Mouse (Mus musculus) myocyte (in vitro differentiated cells): ENCODE measurements around the gene Arhgap23. TPM values are rescaled to one million over a fixed set of nuclear protein-coding genes. Genes with fewer than 3 reads are reported as not detected.

Experiments used
- H3K27me3 ChIP-seq: one replicate; pipeline ENCODE4 v1.6.1; 2011; ENCODE audit not compliant: control insufficient read depth, insufficient read depth, insufficient read length
- H3K36me3 ChIP-seq: one replicate; pipeline ENCODE4 v1.6.1; 2011; ENCODE audit not compliant: control insufficient read depth, insufficient read depth
- H3K4me2 ChIP-seq: one replicate; pipeline ENCODE4 v1.6.1; 2011; ENCODE audit warnings: low read depth, control low read depth
- H3K4me3 ChIP-seq: one replicate; pipeline ENCODE4 v1.5.1; 2011; ENCODE audit warnings: mild to moderate bottlenecking, control low read depth, moderate library complexity
- H3K79me2 ChIP-seq: one replicate; pipeline ENCODE4 v1.6.1; 2011; ENCODE audit not compliant: control insufficient read depth, insufficient read depth
- H3ac ChIP-seq: one replicate; pipeline ENCODE4 v1.6.1; 2011; ENCODE audit not compliant: control insufficient read depth, insufficient read length
- CEBPB ChIP-seq: IDR thresholded peaks from 2 replicates; pipeline ENCODE4 v1.6.1; 2011; ENCODE audit warnings: mild to moderate bottlenecking, moderate library complexity; ENCODE audit not compliant: poor library complexity, insufficient read depth, severe bottlenecking
- E2F4 ChIP-seq: IDR thresholded peaks from one replicate; pipeline ENCODE4 v1.6.1; 2011; ENCODE audit warnings: mild to moderate bottlenecking, control low read depth, moderate library complexity; ENCODE audit not compliant: insufficient read depth
- MAX ChIP-seq: IDR thresholded peaks from one replicate; pipeline ENCODE4 v1.6.1; 2011; ENCODE audit warnings: low read depth, mild to moderate bottlenecking, control low read depth
- MYOD1 ChIP-seq, 3 experiments: IDR thresholded peaks; one replicate each; pipeline ENCODE4 v1.6.1; 2011; ENCODE audit warnings: control low read depth in 2 of 3, low read depth in 2 of 3, mild to moderate bottlenecking in 2 of 3, moderate library complexity in 1 of 3; ENCODE audit not compliant: insufficient read length in 2 of 3, control insufficient read depth in 1 of 3
- MYOG ChIP-seq, 3 experiments: IDR thresholded peaks; one replicate each; pipeline ENCODE4 v1.6.1; 2011; ENCODE audit warnings: control low read depth in 2 of 3, low read depth in 2 of 3, mild to moderate bottlenecking in 2 of 3; ENCODE audit not compliant: insufficient read length in 2 of 3, control insufficient read depth in 1 of 3, insufficient read depth in 1 of 3
- POLR2A ChIP-seq: IDR thresholded peaks from one replicate; pipeline ENCODE4 v1.6.1; 2011; ENCODE audit warnings: low read depth, mild to moderate bottlenecking, control low read depth, moderate library complexity; ENCODE audit not compliant: insufficient read length
- POLR2AphosphoS2 ChIP-seq: IDR thresholded peaks from one replicate; pipeline ENCODE4 v1.6.1; 2011; ENCODE audit warnings: low read depth, control low read depth; ENCODE audit not compliant: insufficient read length
- REST ChIP-seq: IDR thresholded peaks from one replicate; pipeline ENCODE4 v1.6.1; 2011; ENCODE audit warnings: mild to moderate bottlenecking, control low read depth, moderate library complexity; ENCODE audit not compliant: insufficient read depth, insufficient read length
- SRF ChIP-seq: IDR thresholded peaks from one replicate; pipeline ENCODE4 v1.6.1; 2011; ENCODE audit warnings: low read depth; ENCODE audit not compliant: control insufficient read depth, insufficient read length
- TCF12 ChIP-seq: IDR thresholded peaks from one replicate; pipeline ENCODE4 v1.6.1; 2011; ENCODE audit warnings: mild to moderate bottlenecking, control low read depth; ENCODE audit not compliant: poor library complexity, insufficient read depth, severe bottlenecking
- TCF3 ChIP-seq: IDR thresholded peaks from one replicate; pipeline ENCODE4 v1.6.1; 2011; ENCODE audit warnings: low read depth, control low read depth; ENCODE audit not compliant: insufficient read length
- USF1 ChIP-seq: IDR thresholded peaks from one replicate; pipeline ENCODE4 v1.6.1; 2011; ENCODE audit warnings: low read depth, mild to moderate bottlenecking, control low read depth, moderate library complexity
- polyA plus RNA-seq: library from polyadenylated mRNA; unstranded; fragments of >200 nt; fragmentation: generic; extraction: Trizol; gene quantifications from one replicate; pipeline ENCODE4 v1.2.1, GENCODE M21; 2012; ENCODE audit warnings: missing spikeins

Gene Arhgap23
- polyA plus RNA-seq, 1 experiment: 41.9 TPM

GRCm38 (mm10) chr11:97540136-97540535, 124.8 kb downstream of the Arhgap23 start:
- Histone ChIP-seq H3K27me3 (peaks cover 85% of the 10 kb centered on the region), H3ac (no peak overlapping the region), H3K36me3 (no peaks in the 10 kb centered on the region), H3K4me2 (no peak overlapping the region), H3K79me2 (no peaks in the 10 kb centered on the region), H3K4me3 (no peak overlapping the region)
- TF ChIP-seq MAX (no peak), E2F4 (no peak), TCF3 (no peak), MYOD1 (IDR thresholded peaks at IDR 0.05; ENCODE audit: control insufficient read depth in 1 of 3, insufficient read length in 2 of 3, low read depth in 2 of 3) (no peak), SRF (no peak), POLR2AphosphoS2 (no peak), REST (no peak), POLR2A (no peak), TCF12 (no peak)

GRCm38 (mm10) chr11:97540604-97541003, 125.3 kb downstream of the Arhgap23 start:
- Histone ChIP-seq H3K4me3 (no peak overlapping the region), H3K79me2 (no peaks in the 10 kb centered on the region), H3K36me3 (no peaks in the 10 kb centered on the region), H3K27me3 (peaks cover 85% of the 10 kb centered on the region), H3ac (no peak overlapping the region), H3K4me2 (no peak overlapping the region)
- TF ChIP-seq MYOD1 (IDR thresholded peaks at IDR 0.05; ENCODE audit: control insufficient read depth in 1 of 3, insufficient read length in 2 of 3, low read depth in 2 of 3) (no peak), TCF12 (no peak), USF1 (no peak)

- no peak overlapping the region for H3K4me3 ChIP-seq
- H3K36me3 ChIP-seq: no peaks in the 10 kb centered on the region
- H3K27me3 ChIP-seq: peaks cover 85% of the 10 kb centered on the region
- H3K4me2 ChIP-seq: no peak overlapping the region
- H3ac ChIP-seq: no peak overlapping the region
- TF ChIP-seq CEBPB: no peak
- no peak for TF ChIP-seq POLR2A
- TF ChIP-seq TCF3: no peak
- TF ChIP-seq MYOD1 (IDR thresholded peaks at IDR 0.05; ENCODE audit: control insufficient read depth in 1 of 3, insufficient read length in 2 of 3, low read depth in 2 of 3): no peak
- no peak for TF ChIP-seq USF1
- TF ChIP-seq MYOG (IDR thresholded peaks at IDR 0.05; ENCODE audit: control insufficient read depth in 1 of 3, insufficient read depth in 1 of 3, insufficient read length in 2 of 3, low read depth in 2 of 3): no peak
- no peak for TF ChIP-seq E2F4
- TF ChIP-seq SRF: no peak
- no peak for TF ChIP-seq POLR2AphosphoS2
- no peaks in the 10 kb centered on the region for H3K79me2 ChIP-seq
Observed at GRCm38 (mm10) chr11:97542171-97543150, 127.1 kb downstream of the Arhgap23 start.

- Histone ChIP-seq H3K36me3 (no peaks in the 10 kb centered on the region), H3K27me3 (peaks cover 87% of the 10 kb centered on the region), H3K4me2 (no peak overlapping the region), H3ac (no peak overlapping the region), H3K79me2 (no peaks in the 10 kb centered on the region), H3K4me3 (no peak overlapping the region)
- TF ChIP-seq MAX (no peak), POLR2AphosphoS2 (no peak), POLR2A (no peak), CEBPB (no peak), E2F4 (no peak), MYOG (IDR thresholded peaks at IDR 0.05; ENCODE audit: control insufficient read depth in 1 of 3, insufficient read depth in 1 of 3, insufficient read length in 2 of 3, low read depth in 2 of 3) (no peak), SRF (no peak), REST (no peak), TCF3 (no peak), MYOD1 (IDR thresholded peaks at IDR 0.05; ENCODE audit: control insufficient read depth in 1 of 3, insufficient read length in 2 of 3, low read depth in 2 of 3) (no peak), USF1 (no peak), TCF12 (no peak)
Observed at GRCm38 (mm10) chr11:97543181-97543733, 127.9 kb downstream of the Arhgap23 start.

- no peak overlapping the region for H3K4me3 ChIP-seq
- no peaks in the 10 kb centered on the region for H3K79me2 ChIP-seq
- TF ChIP-seq TCF12 (no peak), REST (no peak), E2F4 (no peak), POLR2A (no peak), MYOD1 (IDR thresholded peaks at IDR 0.05; ENCODE audit: control insufficient read depth in 1 of 3, insufficient read length in 2 of 3, low read depth in 2 of 3) (no peak), MYOG (IDR thresholded peaks at IDR 0.05; ENCODE audit: control insufficient read depth in 1 of 3, insufficient read depth in 1 of 3, insufficient read length in 2 of 3, low read depth in 2 of 3) (no peak), POLR2AphosphoS2 (no peak), USF1 (no peak), CEBPB (no peak), TCF3 (no peak), SRF (no peak), MAX (no peak)
- H3K36me3 ChIP-seq: no peaks in the 10 kb centered on the region
- H3ac ChIP-seq: no peak overlapping the region
- H3K4me2 ChIP-seq: no peak overlapping the region
- peaks cover 92% of the 10 kb centered on the region for H3K27me3 ChIP-seq
Observed at GRCm38 (mm10) chr11:97543883-97544282, 128.6 kb downstream of the Arhgap23 start.
